Mouse (Mus musculus) left cerebral cortex, postnatal 10 days (tissue): ENCODE measurements at regions not wholly inside any gene's neighbourhood (a gene's known extent, or its start where the extent isn't known, plus 50 kb on each side); places are given as distances from the start of the nearest gene placed in this dataset.

Experiments used
- DNase-seq, 2 experiments: peaks; one replicate each; pipeline ENCODE4 v3.0.0; 2021 to 2022; ENCODE audit warnings: low spot score in 2 of 2, mixed read lengths in 1 of 2; ENCODE audit errors: extremely low spot score in 1 of 2
- intact Hi-C: fragments of 180-260 bp; cut with DNase I; formaldehyde crosslinking; loops from one replicate; pipeline ENCODE4 v1.15.1; 2025

DNA sequence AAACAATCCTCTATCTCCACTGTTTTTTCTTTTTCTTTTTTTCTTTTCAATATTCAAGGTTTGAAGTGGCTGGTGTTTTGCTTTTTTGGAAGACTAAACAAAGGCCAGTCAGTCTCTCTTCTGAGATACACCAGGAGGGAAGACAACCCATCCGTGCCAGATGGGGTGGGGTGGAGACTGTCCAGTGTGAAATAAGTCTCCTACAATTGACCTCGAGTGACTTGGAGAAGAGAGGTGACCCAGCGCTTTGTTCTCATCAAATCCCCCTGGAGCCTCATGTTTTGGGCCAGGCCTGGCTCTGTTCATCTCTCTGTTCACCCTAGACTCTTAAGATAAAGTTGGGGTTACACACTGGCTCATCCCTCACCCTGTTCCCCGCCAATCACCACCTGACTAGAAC lies 169.2 kb upstream of the Tbca start:
- no peak for DNase-seq
- intact Hi-C loops: no loop called here

DNA sequence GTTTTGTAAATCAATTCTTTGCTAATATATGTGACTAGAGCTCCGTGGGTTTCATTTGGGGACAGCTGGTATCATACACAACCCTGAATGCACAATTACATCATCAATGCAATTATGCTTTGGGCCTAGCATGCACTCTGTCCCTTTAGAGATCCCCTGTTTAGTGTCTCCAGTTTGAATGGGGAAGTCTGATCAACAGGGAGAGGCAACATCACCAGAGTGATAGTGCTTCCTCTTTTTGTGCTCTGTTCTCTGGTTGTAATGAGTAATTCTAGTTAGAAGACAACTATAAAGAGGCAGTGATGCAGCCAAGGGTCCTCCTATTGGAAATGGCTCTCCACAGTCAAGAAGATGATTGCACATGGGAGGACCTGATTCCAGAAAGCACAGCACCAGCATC lies 158.7 kb upstream of the Tbca start:
- intact Hi-C loops: no loop called here
- DNase-seq: no peak

DNA sequence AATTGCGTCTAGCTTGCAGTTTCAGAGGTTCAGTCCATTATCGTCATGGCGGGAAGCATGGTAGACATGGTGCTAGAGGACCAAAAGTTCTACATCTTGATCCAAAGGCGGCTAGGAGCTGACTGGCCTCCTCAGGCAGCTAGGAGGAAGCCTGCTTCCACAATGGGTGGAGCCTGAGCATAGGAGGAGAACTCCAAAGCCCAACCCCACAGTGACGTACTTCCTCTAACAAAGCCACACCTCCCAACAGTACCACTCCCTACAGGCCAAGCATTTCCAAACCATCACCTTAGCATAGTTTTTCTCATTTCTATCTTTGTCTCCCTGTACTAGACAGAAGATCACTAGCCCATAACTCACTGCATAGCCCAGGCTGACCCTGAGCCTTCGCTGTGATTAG lies 158.0 kb upstream of the Tbca start:
- no peak for DNase-seq
- intact Hi-C loops: no loop called here

DNA sequence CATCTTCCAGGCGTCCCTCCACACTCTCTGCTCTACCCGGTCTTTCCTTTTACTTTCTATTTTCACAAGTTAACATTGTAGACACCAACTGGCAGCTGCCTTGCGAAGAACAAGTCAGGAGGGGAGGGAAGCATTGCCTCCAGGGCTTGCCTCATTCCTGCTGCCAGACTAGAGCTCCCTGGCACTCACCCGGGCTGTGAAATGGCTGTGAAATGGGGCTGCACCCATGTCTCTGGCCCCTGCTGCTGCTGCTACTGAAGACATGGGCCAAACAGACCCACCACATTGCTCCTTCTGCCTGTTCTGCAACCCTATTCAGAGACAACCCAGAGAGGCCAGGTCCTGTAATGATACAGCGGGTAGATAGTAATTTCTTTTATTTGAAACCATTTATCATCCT lies 156.0 kb upstream of the Tbca start:
- intact Hi-C loops: no loop called here
- DNase-seq: no peak

DNA sequence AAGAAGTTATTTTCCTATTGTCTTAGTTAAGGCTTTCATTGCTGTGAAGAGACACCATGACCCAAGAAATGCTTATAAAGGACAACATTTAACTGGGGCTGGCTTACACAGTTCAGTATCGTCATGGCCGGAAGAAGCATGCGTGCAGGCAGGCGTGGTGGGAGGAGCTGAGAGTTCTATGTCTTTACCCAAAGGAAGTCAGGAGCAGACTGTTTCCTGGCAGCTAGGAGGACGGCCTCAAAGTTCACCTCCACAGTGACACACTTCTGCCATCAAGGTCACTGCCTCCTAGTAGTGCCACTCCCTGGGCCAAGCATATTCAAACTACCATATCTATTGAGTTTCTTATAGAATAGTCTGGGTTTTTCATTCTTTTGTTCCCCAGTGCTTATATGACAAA lies 148.4 kb upstream of the Tbca start:
- intact Hi-C loops: no loop called here
- DNase-seq: no peak

DNA sequence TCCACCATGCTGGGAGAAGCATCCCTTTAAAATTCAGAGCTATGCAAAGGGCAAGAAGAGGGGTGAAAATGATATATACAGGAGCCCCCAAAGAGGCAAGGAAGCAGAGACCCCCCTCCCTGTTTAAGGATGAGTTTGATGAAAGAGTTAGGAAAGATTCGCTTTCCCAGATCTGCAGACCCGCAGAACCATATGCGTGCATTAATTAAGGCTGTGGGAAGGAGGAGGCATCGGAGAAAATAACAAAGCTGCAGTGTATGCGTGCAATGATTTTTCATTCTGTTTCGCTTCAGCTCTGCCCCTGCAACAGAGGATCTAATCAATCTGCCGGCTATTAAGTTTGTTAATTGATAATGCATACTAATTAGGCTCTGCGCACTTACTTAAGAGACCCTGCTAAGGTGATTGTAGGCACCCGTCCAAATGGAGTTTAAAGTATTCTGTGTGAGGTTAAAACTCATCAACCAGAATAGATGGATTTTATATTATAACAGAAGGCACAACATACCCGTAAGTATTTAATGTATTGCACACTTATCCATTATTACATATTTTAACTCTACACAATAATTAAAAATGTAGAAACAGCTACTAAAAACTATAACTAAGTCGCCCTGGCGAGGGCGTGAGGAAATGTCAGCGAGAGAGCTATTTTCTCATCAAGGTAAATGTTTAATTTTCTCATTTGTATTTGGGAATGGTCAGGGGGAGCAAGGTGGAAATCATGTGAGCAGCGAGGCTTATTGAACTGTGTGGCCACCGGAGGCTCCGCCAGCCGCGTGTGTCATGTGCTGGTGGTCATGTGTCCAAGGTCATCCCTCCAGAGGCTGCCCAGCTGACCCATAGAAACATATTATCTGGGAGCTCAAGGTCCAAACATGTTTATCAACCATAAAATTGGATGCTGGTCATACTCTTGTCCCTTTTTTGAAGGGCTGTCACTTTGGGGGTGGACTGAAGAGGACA lies 143.2 kb upstream of the Tbca start:
- intact Hi-C loops: no loop called here
- no peak for DNase-seq

DNA sequence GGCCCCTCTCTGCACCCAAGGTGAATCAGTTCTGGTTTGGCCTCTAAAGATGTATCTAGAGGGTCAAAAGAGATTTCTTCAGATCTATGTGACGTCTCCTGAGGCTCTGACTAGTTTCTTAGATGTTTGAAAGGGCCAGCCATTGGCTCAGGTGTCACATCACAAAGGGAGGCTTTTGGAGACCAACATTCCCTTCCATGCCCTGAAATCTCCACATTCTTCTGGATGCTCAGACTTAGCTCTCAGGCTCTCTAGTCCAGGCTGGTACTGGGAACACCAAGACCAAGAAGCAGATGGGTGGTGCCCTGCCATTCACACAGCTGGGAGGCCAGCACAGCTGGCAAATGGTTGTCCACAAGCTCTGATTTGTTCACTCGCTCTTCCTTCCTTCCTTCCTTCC lies 142.4 kb upstream of the Tbca start:
- no peak for DNase-seq
- intact Hi-C loops: no loop called here

DNA sequence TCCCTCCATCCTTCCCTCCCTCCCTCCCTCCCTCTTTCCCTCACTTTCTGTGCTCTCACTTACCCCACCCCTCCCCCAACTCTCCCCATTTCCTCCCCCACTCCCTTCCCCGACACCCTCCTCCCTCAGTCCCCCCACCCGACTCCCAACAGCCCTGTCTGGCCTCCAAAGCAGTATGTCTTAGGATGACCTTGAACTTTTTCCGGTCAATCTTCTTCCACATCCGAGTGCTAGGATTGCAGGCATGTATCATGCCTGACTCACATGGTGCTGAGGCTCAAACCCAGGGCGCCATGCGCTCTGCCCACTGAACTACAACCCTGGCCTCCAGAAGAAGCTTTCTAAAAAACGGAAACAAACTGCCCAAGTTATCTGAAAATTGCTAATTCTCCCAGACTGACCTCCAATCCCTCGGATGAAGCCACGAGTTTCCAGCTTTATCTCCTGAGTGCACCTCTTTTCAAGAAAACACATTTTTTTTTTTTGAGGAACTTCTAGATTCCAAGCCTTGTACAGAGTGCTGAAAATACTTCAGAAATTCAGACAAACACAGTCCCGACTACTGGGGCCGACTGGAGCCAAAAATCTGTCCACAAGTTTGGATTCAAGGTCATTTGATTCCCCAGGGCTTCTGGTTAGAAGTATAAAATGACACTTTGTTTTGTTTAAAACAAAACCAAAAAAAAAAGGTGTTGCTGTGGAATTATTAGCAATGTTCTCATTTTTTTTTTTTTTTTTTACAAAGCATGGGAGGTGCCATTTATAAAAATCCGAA lies 141.7 kb upstream of the Tbca start:
- intact Hi-C loops: no loop called here
- DNase-seq: no peak

DNA sequence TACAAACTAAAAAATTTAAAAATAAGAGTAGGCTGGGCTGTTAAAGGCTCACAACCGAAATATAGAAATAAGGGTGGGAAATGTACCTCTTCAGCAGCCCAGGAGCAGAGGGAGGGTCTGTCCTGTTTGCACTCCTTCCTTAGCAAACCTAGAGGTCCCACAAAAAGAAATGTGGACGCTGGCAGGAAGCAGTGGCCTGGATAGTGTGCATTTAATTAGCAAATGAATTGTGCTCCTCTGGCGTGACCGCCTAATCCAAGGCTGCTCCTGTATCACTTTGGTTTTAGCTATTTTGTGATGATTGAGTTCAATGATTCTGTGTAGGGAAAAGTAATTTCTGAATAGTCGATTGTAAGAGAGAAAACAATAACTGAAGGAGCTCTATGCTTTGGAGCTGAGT lies 141.1 kb upstream of the Tbca start:
- no peak for DNase-seq
- intact Hi-C loops: no loop called here

DNA sequence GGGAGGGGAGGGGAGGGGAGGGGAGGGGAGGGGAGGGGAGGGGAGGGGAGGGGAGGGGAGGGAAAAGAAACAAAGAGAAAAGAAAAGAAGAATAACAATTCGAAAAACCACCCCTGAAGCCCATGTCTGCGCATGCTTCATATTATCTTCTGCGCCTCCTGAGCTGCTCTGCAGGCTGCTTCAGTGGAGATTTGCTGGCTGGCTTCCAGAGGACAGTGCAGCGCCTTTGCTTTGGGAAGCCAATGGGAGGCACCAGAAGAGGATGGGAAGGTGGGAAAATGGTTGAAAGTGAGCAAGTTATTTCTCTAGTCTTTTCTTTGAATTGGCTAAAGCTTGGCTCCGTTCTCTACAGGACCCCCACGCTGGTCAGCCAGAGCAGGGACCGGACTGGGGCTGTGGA lies 137.8 kb upstream of the Tbca start:
- intact Hi-C loops: no loop called here

DNA sequence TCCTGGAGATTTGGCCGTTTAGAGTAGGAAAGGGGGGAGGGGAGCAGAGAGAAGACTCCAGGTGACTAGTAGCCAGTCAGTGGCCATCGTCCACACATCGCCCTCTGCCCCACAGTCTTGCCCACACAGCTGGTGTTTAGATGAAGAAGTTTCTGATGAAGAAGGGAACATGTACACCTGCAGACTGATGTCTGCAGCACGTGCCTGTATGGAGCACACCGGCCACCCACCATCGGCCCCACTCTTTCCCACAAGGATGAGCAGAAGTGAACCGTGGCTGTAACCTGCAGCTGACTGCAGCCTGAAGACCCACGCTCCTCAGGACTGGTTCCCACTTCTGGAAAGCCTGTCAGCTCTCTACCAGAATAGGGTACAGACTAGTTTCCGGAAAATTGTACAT lies 121.1 kb upstream of the Tbca start:
- DNase-seq: peak in 1 of 2 experiments; percentile 2
- intact Hi-C loops: no loop called here

More for the DNA sequence above, 137.8 kb upstream of the Tbca start:
- DNase-seq: no peak

DNA sequence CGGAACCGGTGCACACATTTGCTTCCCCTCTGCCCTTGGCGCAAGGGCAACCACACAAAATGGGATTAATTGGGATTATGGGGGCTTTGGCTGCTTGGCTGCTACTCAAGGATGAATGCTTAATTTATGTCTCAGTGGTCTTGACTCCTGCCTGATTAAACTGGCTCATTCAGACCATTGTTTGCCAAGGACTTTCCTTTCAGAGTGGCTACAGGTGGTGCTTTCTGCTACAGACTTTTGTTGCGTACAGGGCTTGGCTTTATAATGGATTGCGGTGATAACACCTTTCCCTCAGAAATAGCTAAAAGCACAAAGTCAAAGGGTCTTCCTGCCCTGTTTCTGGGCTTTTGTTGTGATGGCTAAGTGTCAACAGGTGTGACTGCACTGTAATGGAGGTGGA lies 120.4 kb upstream of the Tbca start:
- DNase-seq: no peak
- intact Hi-C loops: no loop called here

DNA sequence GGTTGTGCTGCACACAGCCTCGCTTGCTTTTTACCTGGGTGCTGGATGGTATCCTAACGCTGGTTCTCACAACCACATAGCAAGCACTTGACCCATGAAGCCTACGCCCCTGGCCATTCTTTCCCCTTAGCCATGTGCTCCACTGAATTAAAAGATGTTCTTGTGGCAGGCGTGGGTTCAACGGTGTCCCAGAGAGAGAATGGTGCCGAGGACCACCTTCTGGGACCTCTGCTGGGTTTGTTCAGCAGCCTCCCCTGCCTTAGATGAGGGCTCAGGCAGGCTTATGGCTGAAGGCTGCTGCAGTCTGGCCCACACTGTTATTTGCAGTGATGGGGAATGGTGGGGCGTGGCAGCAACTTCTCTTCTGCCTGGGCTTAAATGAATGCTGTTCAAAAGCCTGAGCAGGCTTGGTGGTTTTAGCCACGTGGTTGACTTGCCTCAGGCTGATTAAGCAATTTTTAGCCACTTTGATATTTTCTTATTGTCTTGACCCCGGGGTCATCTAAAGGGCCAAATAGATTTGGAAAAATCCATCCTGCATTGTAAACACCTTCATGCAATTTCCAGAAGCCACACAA lies 119.5 kb upstream of the Tbca start:
- DNase-seq: peak in 1 of 2 experiments; percentile 9
- intact Hi-C loops: no loop called here

DNA sequence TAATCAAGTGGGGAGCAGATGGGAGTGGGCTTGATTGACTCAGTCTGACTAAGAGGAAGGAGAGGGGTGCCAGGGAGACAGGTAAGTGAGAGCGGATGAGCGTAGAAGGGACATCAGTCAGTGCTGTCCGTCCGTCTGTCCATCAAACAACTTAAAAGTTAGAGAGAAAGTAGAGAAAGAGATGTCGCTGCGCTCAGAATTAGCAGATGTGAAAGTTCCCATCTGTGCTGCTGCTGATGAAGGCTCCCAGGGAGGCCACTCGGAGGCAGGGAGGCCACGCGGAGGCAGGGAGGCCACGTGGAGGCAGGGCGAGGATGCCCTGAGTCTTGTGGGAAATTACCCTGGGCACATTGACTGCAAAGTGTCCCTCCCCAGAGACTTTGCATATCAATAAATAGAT lies 118.4 kb upstream of the Tbca start:
- intact Hi-C loops: no loop called here
- peak in 1 of 2 experiments; percentile 6 for DNase-seq

DNA sequence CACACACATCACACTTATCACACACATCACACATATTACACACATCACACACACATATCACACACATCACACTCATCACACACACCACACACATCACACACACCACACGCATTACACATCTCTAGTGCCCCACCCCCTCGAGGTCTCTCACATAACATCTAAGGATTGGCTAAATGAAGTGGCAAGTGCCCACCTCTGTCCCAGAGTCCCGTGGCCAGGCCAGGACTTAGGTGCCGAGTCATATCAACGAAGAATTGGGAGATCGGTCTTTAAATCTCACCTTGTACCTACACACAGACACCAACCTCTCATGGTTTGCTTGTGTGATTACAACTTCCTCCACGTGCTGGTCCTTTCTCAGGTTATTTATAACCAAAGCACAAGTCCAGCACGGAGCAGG lies 117.7 kb upstream of the Tbca start:
- intact Hi-C loops: no loop called here
- DNase-seq: peak in 1 of 2 experiments; percentile 8

DNA sequence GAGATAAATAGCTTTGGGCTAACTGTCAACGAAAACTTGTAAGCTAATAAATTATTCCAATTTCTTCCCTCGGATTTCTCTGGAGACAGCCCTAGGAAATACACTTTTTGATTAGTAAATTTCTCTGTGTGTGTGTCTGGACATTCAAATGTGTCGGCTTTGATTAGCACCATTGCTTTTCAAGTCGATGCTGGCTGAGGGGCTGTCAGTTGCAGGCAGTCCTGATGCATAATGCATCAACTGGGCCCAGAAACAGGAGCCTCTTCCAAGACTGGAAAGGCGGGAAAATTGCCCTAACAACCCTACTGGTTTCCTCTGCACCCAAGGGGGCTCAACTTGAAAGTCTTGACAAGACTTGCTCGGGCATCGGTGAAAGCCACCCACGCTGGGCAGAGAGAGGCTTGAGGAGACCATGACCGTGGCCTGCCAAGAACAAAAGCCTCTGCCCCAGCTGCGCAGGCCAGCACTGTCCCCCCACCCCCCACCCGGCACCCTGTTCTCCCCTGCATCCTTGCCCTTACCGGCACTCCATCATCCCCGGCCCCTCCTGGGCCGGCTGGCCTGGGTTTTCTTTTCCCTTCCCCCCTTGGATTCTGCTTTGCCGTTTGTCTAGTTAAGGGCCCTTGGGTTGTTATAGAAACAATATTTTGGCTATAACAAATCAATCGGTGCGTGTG lies 108.1 kb upstream of the Tbca start:
- intact Hi-C loops: no loop called here
- DNase-seq: peak in 1 of 2 experiments; percentile 14

DNA sequence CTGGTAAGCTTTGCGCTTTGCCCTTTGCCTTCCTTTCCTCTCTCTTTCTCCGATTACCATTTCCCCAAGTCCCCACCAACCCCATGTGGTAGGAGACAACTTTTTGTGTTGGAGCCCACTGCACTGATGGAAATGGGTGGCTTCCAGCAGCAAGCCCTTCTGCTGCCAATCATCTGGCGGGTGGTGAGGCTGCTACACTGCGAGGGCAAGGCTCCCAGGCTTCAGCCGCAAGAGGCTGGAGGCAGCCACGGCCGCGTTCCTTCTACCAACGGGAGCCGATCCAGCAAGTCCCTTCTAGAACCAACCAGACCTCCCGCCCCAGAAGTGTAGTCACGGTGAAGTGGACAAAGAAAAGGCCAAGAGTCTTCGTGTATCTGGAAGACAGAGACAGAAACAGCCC lies 107.1 kb upstream of the Tbca start:
- intact Hi-C loops: no loop called here
- DNase-seq: peak in 1 of 2 experiments; percentile 13

DNA sequence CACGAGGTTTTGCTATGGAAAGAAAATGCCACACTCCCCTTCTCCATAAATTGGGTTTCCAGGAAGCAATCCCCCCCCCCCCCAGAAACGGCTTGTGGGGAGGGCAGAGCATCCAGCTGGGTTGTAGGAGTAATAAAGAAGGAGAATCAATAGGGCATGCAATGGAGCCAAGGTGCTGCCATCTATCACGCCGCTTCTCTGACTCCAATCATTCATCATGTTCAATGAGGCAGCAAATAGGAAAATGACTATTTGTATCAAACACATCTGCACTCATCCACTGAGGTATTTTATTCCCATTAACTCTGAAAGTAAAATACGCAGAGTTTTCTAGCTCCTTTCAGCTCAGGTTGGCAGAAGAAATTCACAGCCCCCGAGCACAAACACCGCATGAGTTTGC lies 103.5 kb upstream of the Tbca start:
- DNase-seq: no peak
- intact Hi-C loops: no loop called here

DNA sequence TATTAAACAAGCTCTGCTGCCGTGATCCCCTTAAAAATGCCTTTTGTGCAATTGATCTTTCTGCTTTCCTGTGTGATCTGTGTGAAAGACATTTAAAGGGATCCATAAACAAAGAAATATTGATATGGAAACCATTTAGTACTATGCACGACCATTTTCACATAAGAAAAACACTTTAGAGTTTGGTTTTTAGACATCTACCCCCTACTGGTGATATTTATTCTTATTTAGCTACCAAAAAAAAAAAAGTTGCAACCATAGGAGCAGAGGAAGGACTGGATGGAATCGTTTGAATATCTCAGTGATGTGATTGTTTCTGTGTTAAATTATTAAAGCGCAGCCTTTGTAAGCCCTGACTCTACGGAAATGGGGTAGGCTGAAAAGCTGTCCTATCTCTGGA lies 101.4 kb upstream of the Tbca start:
- DNase-seq: no peak
- intact Hi-C loops: no loop called here
